Mouse (Mus musculus) hindlimb bud, embryonic 11.5 days (tissue): ENCODE results near the gene Alox5.
"Not testable (repeated sequence)": the region's sequence is repeated elsewhere in the genome, so short reads cannot be mapped to it uniquely, and the experiment has no call there.

Experiments
- DNase-seq: peaks from one replicate; pipeline ENCODE4 v3.0.0-alpha.2; 2012; ENCODE audit warnings: low read depth, low spot score; ENCODE audit errors: extremely low spot score

Alox5 gene

DNA sequence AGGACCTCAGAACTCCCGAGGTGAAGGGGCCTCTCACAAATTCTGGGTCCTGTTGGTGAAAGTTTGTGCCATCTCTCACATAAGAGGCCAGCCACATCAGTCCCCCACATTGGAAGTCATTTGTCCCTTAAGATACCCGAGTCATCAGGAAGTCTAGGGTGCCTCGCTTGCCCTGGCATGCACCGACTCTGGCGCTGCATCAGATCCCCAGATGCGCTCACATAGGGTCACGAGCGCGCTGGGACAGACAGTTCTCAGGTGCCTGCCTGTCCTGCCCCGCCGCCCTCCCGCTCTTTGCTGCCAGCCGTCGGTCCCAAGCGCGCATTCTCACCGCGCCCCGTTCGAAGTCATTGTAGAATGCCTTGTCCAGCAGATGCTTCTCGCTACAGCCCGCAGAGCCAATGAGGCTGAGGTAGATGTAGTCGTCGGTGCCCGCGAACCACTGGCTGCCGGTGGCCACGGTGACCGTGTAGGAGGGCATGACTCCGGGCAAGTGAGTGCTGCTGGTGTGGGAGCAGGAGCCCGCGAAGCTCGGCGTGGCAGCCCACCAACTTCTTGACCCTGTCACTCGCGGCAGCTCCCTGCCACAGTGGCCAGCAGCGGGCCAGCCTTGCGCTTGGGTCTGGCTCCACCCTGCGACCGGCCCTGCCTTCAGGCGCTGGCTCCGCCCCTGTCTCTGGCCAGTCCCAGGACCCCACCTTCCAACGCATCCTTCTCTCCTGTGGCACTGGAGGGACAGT is at the start of gene Alox5:
TSS of gene Alox5 (minus strand) at position 635 of the 740 bp plus-strand sequence.
- DNase-seq: no peak

DNA sequence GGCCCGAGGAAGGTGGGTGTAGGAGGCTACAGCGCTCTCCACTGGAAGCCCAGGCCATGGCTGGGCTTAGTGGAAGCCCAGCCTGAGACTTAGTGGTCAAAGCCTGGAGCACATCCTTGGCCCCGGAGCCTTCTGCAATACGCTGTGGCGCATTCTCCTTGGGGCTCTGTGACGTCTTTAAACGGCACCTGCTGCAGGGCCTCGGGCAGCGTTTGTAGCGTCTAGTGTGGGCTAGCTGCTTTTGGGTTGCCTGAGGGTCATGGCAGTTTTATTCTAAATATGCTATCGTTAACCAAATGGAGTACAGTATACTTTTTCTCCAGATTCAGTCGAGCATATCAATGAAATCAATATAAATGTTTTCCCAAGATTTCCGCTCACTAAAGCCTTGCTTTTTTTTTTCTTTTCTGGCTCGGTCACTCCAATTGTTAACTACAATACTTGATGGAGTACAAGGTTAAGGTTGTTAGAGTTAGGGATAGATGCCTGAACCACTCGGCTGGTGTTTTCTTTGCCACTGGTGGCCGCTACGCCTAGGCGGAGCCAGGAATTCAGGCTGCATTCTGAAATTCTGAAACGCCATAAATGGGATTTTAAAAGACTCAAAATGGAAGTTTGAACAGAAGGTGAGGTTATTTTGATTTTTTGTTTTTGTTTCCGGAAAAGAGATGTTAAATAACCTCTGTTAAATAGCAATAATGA is 45.5 kb upstream of the Alox5 start, which contains the start of gene Olfr212:
TSS of gene Olfr212 (plus strand) at position 215 of the 702 bp plus-strand sequence.
- not testable (repeated sequence) for DNase-seq

DNA sequence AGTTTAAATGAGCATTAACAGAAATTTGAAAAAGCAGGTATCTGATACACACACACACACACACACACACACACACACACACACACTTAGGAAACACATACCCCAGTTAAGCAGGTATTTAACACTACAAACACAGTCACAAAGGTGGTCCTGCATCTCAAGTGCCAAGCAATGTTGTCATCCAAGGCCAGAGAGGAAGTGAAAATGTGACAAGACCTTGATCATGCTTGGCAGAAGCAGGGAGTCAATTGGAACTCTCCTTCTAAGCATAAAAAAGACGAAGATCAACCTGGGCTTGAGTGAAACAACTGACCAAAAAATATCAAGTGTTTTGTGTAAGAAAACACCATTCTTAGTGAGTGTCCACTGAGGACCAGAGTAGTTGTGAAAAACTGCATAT is 35.0 kb upstream of the Alox5 start:
- no peak for DNase-seq

DNA sequence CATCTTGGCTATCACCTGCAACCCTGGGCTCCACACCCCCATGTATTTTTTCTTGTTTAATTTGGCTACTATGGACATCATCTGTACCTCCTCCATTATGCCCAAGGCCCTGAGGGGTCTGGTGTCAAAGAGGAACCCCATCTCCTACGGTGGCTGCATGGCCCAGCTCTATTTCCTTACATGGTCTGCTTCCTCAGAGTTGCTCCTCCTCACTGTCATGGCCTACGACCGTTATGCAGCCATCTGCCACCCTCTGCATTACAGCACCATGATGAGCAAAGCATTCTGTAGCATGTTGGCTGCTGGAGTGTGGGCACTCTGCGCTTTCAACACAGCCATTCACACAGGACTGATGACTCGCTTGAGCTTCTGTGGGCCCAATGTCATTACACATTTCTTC is 32.8 kb upstream of the Alox5 start:
- no peak for DNase-seq

DNA sequence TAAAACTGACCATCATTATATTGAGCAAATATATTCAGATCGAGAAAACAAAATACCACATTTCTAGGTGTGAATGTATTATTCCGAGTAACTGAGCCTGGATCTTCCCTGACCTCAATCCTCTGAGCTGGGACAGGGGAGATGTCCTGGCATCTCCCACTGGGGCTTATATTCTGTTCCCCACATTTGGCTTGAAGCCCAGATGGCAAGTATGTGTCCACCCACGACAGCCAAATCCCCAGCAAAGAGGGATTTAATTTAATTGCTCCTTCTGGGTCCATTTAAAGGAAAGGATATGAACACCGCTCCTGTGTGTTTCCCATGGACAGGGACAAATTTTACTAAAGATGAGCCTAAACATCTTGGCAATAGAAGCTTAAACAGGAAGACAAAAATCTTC is 27.8 kb upstream of the Alox5 start, which contains the start of gene Olfr211:
TSS of gene Olfr211 (plus strand) at position 301 of the 400 bp plus-strand sequence.
- DNase-seq: no peak

DNA sequence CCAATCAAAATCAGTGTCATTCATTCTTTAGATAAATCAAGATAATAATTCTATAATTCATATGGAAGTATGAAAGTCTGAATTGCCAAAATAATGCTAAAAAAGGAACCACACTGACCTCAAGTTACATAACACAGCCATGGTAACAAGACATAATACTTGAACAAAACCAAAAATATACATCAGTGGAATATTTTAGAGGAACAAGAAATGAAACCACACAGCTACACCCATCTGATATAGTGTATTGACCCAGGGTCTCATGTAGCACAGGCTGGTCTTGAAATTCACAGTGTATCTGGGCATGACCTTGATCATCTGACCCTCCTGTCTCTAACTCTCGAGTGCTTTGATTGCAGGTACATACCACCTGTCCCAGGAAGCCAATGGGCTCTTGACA is 25.9 kb upstream of the Alox5 start:
- no peak for DNase-seq

DNA sequence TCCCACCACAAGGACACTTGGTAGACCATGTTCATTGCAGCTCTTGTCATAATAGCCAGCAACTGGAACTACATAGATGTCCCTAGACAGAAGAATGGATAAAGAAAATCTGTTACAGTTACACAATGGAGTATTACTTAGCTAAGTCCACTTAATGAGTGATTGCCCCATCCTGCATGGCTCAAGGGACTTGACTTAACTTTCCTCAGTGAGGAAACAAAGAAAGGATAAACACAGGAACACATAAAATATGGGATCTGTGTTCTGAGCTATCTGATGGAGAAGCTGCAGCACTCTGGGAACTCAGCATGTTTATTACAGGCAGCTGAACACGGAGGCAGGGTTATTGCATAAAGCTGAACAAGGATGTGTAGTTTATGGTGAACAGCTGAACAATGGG is 24.1 kb upstream of the Alox5 start:
- DNase-seq: no peak

DNA sequence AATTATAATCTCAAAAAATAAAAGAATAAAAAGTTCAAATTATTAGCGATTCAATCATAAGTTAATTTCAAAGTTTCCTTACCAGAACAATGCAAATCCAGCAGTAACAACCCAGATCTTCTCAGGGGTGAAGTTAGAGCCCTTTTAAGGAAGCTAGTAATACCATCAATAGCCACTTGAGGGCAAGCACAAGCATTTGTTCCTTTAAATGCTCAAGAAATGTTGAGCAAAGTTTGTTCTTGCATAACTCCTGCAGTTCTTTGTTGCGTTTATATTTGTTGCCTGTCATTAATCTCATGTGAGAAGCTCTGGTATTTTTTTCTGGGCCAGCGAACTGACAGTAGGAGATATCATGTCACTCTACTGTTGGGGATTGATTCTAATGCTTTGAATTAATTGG is 7.1 kb upstream of the Alox5 start:
- no peak for DNase-seq

DNA sequence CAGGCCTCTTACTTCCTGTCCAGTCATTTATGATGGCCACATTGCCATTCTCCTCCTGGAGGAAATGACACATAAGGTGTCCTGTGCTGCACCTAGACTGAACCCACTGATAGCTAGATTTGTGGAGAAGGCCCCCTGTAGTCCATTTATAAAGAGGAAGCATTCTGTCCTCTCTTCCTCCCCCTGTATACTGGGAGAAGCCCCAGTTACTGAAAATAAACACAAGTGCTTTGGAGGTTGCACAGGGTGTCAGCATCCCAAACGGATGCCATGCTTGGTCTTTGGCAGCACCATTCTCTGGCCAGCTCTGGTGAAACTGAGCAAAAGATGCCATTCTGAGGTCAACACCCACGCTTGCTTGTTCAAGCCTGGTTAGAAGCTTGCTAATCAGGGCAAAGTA is 1.7 kb downstream of the Alox5 start:
- DNase-seq: no peak

DNA sequence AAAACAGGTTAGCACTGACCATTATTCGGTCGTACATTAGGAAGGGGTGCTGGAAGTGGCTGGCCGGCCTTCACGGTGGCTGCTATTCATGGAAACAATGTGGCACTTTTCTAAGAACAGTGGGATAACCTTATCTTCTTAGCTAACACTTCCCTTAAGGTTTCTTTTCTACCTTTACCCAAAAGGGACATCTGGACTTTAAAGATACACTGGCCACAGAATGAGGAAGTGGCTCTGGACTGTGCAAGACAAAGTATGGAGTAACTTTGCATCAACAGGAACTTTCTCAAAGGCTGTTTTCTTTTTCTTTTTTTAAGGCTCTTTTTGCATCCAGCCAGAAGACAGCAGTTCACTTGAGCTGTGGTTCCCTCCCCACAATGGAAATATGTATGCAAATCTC is 2.2 kb downstream of the Alox5 start:
- DNase-seq: no peak

DNA sequence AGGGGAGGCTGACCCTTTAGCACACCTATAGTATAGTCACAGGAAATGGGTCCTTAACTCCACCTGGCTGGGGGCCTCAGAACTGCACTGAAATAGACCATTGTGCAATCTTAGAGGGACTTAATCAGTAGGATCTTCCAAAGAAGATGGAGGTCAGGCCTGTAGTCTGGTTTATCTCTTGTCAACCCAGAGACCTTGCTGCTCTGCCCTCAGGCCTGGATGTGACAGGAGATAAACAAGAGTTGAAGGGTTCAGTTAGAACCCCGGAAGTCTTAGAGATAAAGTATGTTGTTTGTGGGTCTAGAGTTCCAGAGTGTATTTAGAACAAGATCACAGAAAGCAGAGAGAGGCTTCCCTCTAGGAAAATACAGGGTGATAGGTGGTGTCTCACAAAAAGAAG is 4.5 kb downstream of the Alox5 start:
- DNase-seq: no peak

DNA sequence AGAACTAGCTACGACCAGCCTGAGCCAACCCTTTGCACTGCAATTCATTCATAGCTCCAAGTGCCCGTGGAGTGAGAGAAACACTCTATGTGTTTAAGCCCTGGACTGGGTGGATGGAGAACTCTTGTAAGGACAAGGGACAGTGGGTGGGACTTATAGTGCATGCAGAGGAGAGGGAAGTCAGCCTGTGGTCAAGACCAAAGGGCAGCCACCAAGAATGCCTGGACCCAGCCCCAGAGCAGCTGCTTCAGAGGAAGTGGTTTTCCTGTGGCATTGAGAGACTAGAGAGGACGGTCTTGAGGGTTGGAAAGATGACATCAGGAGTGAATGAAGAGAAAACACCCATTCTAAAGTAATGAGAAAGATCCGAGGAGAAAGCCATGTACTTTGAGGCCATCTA is 5.2 kb downstream of the Alox5 start:
- DNase-seq: no peak

DNA sequence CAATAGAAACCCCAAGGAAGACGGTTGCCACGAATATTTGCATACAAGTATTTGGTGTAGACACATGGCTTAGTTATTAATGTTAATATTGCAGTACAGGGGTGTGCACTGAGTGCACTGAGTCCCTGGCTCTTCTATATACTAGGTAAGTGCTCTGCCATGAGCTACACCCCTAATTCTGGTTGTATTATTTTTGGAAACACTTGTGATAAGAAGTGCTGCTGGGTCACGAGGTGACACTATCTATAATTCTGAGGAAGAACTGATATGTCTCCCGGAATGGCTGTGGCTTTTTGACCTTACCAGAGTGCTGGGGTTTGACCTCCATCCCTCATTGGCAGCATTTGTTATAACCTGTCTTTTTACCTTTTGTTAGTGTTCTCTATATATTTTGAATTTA is 20.1 kb downstream of the Alox5 start:
- DNase-seq: no peak

DNA sequence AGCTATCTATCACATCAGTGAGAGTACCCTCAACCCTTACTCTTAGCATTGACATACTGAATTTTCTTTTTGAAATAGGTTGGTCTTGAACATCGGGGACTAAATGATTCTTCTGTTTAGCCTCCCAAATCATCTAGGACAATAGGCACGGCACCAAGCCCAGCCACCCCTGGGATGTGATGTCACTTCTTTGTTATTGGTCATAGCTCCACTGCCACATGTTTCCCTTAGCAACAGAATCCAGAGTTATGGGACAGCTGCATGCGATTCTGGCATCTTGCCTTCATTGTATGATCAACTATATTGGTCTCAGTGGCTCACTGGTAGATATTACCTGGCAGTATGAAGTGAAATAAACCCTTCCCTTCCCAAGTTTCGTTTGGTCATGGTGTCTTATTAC is 20.5 kb downstream of the Alox5 start:
- DNase-seq: no peak

DNA sequence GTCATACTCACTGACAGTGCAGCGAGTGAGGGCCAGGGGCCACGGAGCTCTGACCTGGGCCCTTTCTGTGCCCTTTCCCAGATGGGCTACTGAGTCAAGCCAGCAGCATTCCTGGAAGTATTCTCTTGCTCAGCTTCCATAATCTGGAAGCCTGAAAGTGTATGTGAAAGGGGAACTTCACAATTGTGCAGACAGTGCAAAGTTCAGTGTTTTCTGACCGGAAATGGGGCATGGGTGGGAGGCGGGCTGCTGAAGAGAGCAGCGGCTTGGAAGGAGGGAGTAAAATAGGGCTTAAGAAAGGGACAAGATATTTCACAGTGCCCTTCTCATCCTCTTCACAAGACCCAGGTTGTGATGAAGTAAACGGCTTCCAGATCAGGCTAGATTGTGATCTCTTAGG is 21.4 kb downstream of the Alox5 start:
- no peak for DNase-seq

DNA sequence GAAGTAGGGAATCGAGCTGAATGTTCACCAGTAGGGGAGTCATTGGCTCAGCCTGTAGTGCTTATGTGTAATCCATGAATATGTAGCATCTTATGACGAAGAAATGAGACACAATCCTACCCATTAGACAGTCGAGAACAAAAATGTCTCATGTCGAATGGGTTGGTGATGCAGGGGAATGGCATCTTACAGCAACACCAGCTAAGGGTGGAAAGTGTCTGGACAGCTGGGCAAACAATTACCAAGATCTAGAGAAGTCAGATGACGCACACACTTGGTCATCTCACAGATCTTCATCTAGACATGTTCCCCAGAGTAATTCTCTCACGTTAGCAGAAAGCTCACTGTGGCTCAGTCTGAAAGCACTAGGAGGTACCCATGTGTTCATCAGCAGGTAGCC is 22.1 kb downstream of the Alox5 start:
- no peak for DNase-seq

DNA sequence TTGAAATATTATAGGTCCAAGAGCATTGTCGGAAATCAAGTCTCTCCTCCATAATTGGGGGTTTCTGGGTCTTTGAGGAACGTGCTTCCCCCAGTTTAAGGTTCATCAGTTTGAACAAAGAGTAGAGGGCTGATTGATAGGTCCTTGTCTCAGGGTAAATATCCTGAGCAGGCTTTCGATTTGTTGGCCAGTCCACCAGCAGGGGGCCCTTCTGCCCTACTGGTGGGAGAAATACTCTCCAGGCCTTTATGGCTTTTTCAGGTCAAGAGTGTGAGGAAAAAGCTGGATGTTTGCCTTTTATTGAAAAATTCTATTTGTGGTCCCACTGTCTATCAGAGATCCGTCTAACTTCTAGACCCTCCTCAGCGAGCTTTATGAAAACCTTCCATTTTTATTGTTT is 32.7 kb downstream of the Alox5 start:
- no peak for DNase-seq

DNA sequence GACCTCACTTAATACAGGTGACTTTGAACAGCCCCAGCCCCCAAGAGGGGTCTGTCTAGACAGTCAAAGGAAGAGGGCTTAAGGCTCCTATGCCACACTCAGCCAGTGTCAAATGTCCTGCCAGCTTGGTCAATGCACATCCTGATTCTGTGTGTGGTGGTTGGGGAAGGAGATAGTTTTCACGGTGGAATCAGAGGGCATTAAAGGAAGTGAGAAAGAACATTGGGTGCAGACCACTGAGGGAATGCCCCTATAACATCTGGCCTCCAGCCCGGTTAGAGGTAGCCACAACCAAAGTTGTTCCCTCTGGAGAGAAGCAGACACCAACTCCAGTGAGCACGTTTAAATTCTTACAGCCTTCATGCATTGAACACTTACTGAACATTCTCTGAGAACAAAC is 33.4 kb downstream of the Alox5 start:
- no peak for DNase-seq

DNA sequence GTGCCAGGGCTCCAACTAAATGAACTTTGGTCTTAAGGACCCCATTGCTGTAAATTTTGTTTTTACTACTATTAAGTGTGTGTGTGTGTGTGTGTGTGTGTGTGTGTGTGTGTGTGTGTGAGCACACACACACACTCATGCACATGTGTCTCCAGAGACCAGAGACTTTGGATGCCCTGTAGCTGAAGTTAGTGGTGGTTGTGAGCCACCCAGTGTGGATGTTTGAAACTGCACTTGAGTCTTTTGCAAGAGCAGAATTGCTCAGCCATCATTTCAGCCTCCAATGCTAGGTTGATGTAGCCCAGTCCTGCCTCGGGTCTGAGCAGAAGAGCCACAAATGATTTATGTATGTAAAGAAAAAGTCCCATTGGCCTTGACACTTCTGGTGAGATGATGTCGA is 37.3 kb downstream of the Alox5 start:
- DNase-seq: no peak

DNA sequence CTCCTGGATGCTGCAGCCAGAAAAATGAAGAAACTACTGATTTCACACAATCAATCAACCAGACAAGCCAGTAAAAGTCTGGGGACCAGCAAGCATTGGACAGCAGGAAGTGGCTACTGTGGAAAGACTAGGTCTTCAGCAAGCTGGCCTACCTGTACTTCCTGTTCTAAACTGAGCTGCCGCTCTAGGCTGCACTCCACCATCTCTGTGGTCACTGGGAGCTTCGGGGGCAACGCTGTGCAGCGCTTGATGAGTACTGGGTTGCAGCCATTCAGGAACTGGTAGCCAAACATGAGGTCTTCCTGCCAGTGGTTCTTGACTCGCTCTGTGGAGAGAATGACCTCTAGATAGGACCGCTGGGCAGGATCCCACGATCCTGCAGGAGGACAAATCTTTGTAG is 38.0 kb downstream of the Alox5 start:
- DNase-seq: no peak

DNA sequence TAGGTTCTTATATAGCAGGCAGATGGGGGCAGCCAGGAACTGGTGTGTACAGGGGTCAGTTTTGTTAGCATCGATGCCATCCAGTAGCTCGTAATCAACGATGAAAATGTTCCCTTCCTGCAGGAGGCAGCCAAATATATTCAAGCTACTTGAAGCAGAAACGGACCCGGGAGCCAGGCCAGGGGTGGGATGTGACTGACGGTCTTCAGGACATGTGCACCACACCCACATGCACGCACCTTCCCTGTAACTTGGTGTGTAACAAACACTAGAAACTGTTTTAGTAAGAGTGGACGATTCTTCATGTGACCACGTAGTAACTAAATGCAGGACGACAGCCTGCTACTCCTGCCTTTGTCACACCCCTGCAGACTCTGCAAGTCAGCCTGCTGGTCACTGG is 40.7 kb downstream of the Alox5 start:
- no peak for DNase-seq

DNA sequence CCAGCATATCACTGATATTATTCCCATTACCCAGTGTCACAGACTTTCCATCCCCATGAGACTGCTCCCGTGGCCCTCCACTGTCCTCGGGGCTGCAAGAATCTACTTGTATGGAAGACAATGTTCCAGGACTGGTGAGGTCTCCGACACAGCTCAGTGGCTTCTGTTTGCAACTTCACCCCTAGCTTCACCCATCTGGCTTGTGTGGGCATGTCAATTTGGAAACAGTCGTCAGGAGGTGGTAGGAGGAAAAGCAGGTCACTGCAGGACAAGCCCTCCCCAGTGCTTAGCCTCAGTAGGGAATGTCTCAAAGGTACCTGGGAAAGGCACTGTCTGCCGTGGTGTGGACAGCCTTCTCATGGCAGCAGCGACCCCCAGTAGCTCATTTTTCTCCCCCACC is 41.3 kb downstream of the Alox5 start:
- no peak for DNase-seq

DNA sequence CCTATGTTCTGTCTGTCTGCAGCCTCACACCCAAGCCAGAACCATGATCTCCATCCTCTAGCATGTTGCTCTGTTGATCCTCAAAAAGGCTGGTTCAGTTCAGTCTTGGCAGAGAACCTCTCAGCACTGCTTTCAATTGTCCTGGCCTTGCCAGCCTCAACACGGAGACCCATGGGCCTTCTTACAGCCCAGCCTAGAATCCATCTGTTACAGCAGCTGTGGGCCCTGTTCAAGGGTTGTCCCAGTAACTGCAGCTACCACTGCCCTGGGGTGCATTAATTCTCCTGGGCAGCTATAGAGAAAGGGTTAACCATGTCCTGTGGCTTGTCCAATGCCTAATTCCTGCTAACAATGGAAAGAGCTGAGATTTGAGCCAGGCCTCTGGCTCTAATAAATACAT is 42.5 kb downstream of the Alox5 start:
- DNase-seq: no peak
